Mouse (Mus musculus) small intestine, adult 2 months (tissue): Measurements from ENCODE around the gene Actr1b.

Source experiments
- CTCF ChIP-seq: fragments of 200-500 bp; IDR thresholded peaks from 2 replicates; pipeline ENCODE4 v1.5.1; 2012; ENCODE audit warnings: low read depth, mild to moderate bottlenecking, control low read depth, inconsistent platforms, low read length, moderate library complexity, mixed read lengths; ENCODE audit not compliant: insufficient replicate concordance, insufficient read length; ENCODE audit errors: extremely low read depth
- POLR2A ChIP-seq: fragments of 200-500 bp; IDR thresholded peaks from 2 replicates; pipeline ENCODE4 v1.6.1; 2012; ENCODE audit warnings: low read depth, mild to moderate bottlenecking, control low read depth, inconsistent platforms, low read length, moderate library complexity

DNA sequence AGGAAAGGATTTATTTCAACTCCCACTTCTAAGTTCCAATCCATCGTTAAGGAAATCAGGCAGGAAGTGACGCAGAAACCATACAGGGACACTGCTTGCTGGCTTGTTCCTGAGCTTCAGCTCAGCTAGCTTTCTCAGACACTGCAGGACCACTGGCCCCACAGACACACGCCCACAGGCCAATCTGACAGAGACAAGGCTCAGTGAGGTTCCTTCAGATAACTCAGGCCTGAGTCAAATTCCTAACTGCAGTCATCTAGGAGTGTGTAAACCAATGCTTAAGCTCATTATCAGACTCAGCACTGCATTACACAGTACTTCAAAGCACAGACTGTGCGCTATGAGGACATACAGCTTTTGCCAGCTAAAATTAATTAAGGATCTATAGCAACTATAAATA is 44.0 kb downstream of the Actr1b start:
- TF ChIP-seq CTCF (no peak), POLR2A (no peak)
